Mouse (Mus musculus): Measurements from ENCODE around the gene Pias3. TPM values are rescaled to one million over a fixed set of nuclear protein-coding genes. Genes with fewer than 3 reads are reported as not detected.
A peak's percentile ranks its signal among the peaks of the same experiment; 100 is the strongest.

Pias3 gene
- total and polyA plus RNA-seq, 2 experiments, result 1.7 to 8.1 TPM

- 58% methylated on average over 3 of the region's 3 CpGs for WGBS
- peak; percentile 19 for DNase-seq (ENCODE audit: extremely low read depth, low read depth, low spot score)
- H3K4me3 ChIP-seq (ENCODE audit: insufficient read depth, low read depth, low read length), result no peak overlapping the region
- H3K9ac ChIP-seq (ENCODE audit: low read depth, low read length), result no peak overlapping the region
- 0 out of 2 replicates have a peak, but pooled peaks cover 2% of the 10 kb centered on the region for H3K4me1 ChIP-seq (ENCODE audit: control insufficient read depth, insufficient read depth, low read length)
- no peaks in the 10 kb centered on the region for H3K36me3 ChIP-seq (ENCODE audit: control insufficient read depth, insufficient read depth, low read length)
- 0 out of 2 replicates have a peak, but pooled peaks cover 3% of the 10 kb centered on the region for H3K27me3 ChIP-seq (ENCODE audit: control insufficient read depth, insufficient read depth, low read length)
- no peak overlapping the region for H3K27ac ChIP-seq (replicated peaks; ENCODE audit: insufficient read depth, low read depth, low read length)
- TF ChIP-seq CTCF (IDR thresholded peaks at IDR 0.05; ENCODE audit: low read depth, low read length), result no peak; the same call in 1 of the 2 replicates
- TF ChIP-seq POLR2A (IDR thresholded peaks at IDR 0.05; ENCODE audit: extremely low read depth, insufficient read depth, low read length), result no peak
- no peaks in the 10 kb centered on the region for H3K79me2 ChIP-seq (ENCODE audit: control insufficient read depth, insufficient read depth, low read length)
Measured at GRCm38 (mm10) chr3:96690298-96690697, 5.9 kb upstream of the Pias3 start.

- H3K4me3 ChIP-seq (ENCODE audit: insufficient read depth, low read depth, low read length), result no peak overlapping the region
- H3K9ac ChIP-seq (ENCODE audit: low read depth, low read length), result no peak overlapping the region
- peaks cover 3% of the 10 kb centered on the region; the same call in 1 of the 2 replicates for H3K79me2 ChIP-seq (ENCODE audit: control insufficient read depth, insufficient read depth, low read length)
- no peaks in the 10 kb centered on the region for H3K27me3 ChIP-seq (ENCODE audit: control insufficient read depth, insufficient read depth, low read length)
- no peaks in the 10 kb centered on the region for H3K36me3 ChIP-seq (ENCODE audit: control insufficient read depth, insufficient read depth, low read length)
- 53% methylated on average over 3 of the region's 3 CpGs for WGBS
- no peak for DNase-seq (ENCODE audit: extremely low read depth, low read depth, low spot score)
- peaks cover 3% of the 10 kb centered on the region for H3K4me1 ChIP-seq (ENCODE audit: control insufficient read depth, insufficient read depth, low read length)
- peak; percentile 32; the same call in 1 of the 2 replicates for TF ChIP-seq CTCF (IDR thresholded peaks at IDR 0.05; ENCODE audit: low read depth, low read length)
- no peak for TF ChIP-seq POLR2A (IDR thresholded peaks at IDR 0.05; ENCODE audit: extremely low read depth, insufficient read depth, low read length)
- H3K27ac ChIP-seq (replicated peaks; ENCODE audit: insufficient read depth, low read depth, low read length), result no peak overlapping the region
Measured at GRCm38 (mm10) chr3:96692506-96692905, 3.7 kb upstream of the Pias3 start.

- Histone ChIP-seq H3K4me3 (ENCODE audit: insufficient read depth, low read depth, low read length) (no peak overlapping the region), H3K4me1 (ENCODE audit: control insufficient read depth, insufficient read depth, low read length) (peaks cover 3% of the 10 kb centered on the region), H3K79me2 (ENCODE audit: control insufficient read depth, insufficient read depth, low read length) (peaks cover 6% of the 10 kb centered on the region; the same call in 1 of the 2 replicates), H3K27me3 (ENCODE audit: control insufficient read depth, insufficient read depth, low read length) (no peaks in the 10 kb centered on the region), H3K36me3 (ENCODE audit: control insufficient read depth, insufficient read depth, low read length) (no peaks in the 10 kb centered on the region), H3K27ac (replicated peaks; ENCODE audit: insufficient read depth, low read depth, low read length) (no peak overlapping the region), H3K9ac (ENCODE audit: low read depth, low read length) (no peak overlapping the region)
- TF ChIP-seq CTCF (IDR thresholded peaks at IDR 0.05; ENCODE audit: low read depth, low read length) (no peak), POLR2A (IDR thresholded peaks at IDR 0.05; ENCODE audit: extremely low read depth, insufficient read depth, low read length) (no peak)
- WGBS, result 23% methylated on average over 1 of the region's 1 CpGs
- DNase-seq (ENCODE audit: extremely low read depth, low read depth, low spot score), result no peak
Measured at GRCm38 (mm10) chr3:96693579-96693978, 2.6 kb upstream of the Pias3 start.

GRCm38 (mm10) chr3:96696766-96697732 lies 865 bp downstream of the Pias3 start:
- H3K36me3 ChIP-seq (ENCODE audit: control insufficient read depth, insufficient read depth, low read length), result peaks cover 7% of the 10 kb centered on the region
- 0 out of 2 replicates have a peak, but pooled peaks have one; percentile 48 for TF ChIP-seq POLR2A (IDR thresholded peaks at IDR 0.05; ENCODE audit: extremely low read depth, insufficient read depth, low read length)
- TF ChIP-seq CTCF (IDR thresholded peaks at IDR 0.05; ENCODE audit: low read depth, low read length), result no peak
- H3K27ac ChIP-seq (replicated peaks; ENCODE audit: insufficient read depth, low read depth, low read length), result peak overlapping the region; percentile 80
- WGBS, result 1% methylated on average over 82 of the region's 85 CpGs
- H3K4me3 ChIP-seq (ENCODE audit: insufficient read depth, low read depth, low read length), result peak overlapping the region; percentile 81
- H3K27me3 ChIP-seq (ENCODE audit: control insufficient read depth, insufficient read depth, low read length), result no peaks in the 10 kb centered on the region
- peaks cover 6% of the 10 kb centered on the region; the same call in 1 of the 2 replicates for H3K79me2 ChIP-seq (ENCODE audit: control insufficient read depth, insufficient read depth, low read length)
- peaks cover 3% of the 10 kb centered on the region for H3K4me1 ChIP-seq (ENCODE audit: control insufficient read depth, insufficient read depth, low read length)
- DNase-seq (ENCODE audit: extremely low read depth, low read depth, low spot score), result peak; percentile 58
- peak overlapping the region; percentile 87 for H3K9ac ChIP-seq (ENCODE audit: low read depth, low read length)

GRCm38 (mm10) chr3:96698993-96699690 lies 3.0 kb downstream of the Pias3 start:
- no peak for TF ChIP-seq POLR2A (IDR thresholded peaks at IDR 0.05; ENCODE audit: extremely low read depth, insufficient read depth, low read length)
- no peak for TF ChIP-seq CTCF (IDR thresholded peaks at IDR 0.05; ENCODE audit: low read depth, low read length)
- no peak for DNase-seq (ENCODE audit: extremely low read depth, low read depth, low spot score)
- Histone ChIP-seq H3K4me3 (ENCODE audit: insufficient read depth, low read depth, low read length) (no peak overlapping the region), H3K4me1 (ENCODE audit: control insufficient read depth, insufficient read depth, low read length) (peaks cover 2% of the 10 kb centered on the region), H3K36me3 (ENCODE audit: control insufficient read depth, insufficient read depth, low read length) (peaks cover 10% of the 10 kb centered on the region), H3K27ac (replicated peaks; ENCODE audit: insufficient read depth, low read depth, low read length) (no peak overlapping the region), H3K9ac (ENCODE audit: low read depth, low read length) (no peak overlapping the region), H3K27me3 (ENCODE audit: control insufficient read depth, insufficient read depth, low read length) (no peaks in the 10 kb centered on the region), H3K79me2 (ENCODE audit: control insufficient read depth, insufficient read depth, low read length) (peaks cover 6% of the 10 kb centered on the region; the same call in 1 of the 2 replicates)
- WGBS, result 85% methylated on average over 19 of the region's 19 CpGs

All from liver, adult 2 months (tissue).